In the genomic region with DNA sequence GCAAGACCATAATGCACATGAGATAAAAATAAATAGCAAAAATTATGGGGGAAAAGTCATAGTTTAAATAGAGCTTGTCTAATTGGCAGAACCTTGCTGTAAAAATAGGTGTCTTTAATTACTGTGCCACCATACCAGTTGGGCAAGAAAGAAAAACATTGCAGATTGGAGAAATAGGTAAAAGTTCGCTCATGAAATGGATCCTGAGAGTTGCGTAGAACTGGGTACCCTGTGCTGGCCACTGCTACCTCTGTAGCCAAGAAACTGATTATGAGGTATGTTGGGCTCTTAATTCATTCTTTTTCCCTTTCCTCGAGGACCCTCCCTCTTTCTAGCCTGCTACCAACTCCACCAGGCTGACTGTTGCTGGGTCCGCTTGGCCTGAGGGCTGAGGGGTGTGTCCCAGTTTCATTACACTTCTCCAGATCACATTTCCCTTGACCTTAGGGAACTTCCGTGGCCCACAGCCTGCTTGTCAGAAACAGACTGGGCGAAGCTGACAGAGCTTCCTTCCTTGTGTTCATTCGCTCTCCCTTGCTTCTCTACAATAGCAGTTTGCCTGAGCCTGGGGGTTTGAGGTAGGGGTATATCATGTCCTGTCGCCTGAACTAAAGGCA, we compare ENCODE assay signal across 9 mouse cellular contexts. TPM values are rescaled to one million over a fixed set of nuclear protein-coding genes. Genes with fewer than 3 reads are reported as not detected.
A peak's percentile ranks its signal among the peaks of the same experiment; 100 is the strongest.
DNase-seq lines count a peak whose midpoint lies in the region; ATAC-seq lines count a peak whose summit lies in the region.
"Had no signal": no experiment of that assay in that cellular context is flagged by ENCODE, and none has a peak within 500 bp of the region (broad histone marks: within the 10 kb centered on the region; RNA-seq: fewer than 3 reads in every experiment).

No protein-coding gene starts in this region.

- H3K9me3 ChIP-seq in hindbrain, embryonic 10.5 days = no peaks in the 10 kb centered on the region
- no peaks in the 10 kb centered on the region for H3K9me3 ChIP-seq in hindbrain, embryonic 14.5 days (ENCODE audit: control insufficient read depth, low read length)
- H3K9me3 ChIP-seq in heart, embryonic 10.5 days = no peaks in the 10 kb centered on the region; the same call in 1 of the 2 replicates
- no peaks in the 10 kb centered on the region for H3K9me3 ChIP-seq in limb, embryonic 10.5 days (replicated peaks)
- H3K9me3 ChIP-seq: midbrain, embryonic 12.5 days had no signal

- no peak overlapping the region for H3K9ac ChIP-seq in hindbrain, embryonic 14.5 days
- H3K9ac ChIP-seq: midbrain, embryonic 12.5 days had no signal

- no peaks in the 10 kb centered on the region for H3K36me3 ChIP-seq in hindbrain, embryonic 10.5 days
- no peaks in the 10 kb centered on the region for H3K36me3 ChIP-seq in hindbrain, embryonic 14.5 days (replicated peaks; ENCODE audit: control insufficient read depth, insufficient read depth)
- H3K36me3 ChIP-seq in heart, embryonic 10.5 days = no peaks in the 10 kb centered on the region
- no peaks in the 10 kb centered on the region for H3K36me3 ChIP-seq in limb, embryonic 10.5 days
- H3K36me3 ChIP-seq: midbrain, embryonic 12.5 days had no signal

- no peak for ATAC-seq in hindbrain, embryonic 14.5 days (ENCODE audit: low FRiP score)

- no peak overlapping the region for H3K4me2 ChIP-seq in hindbrain, embryonic 14.5 days (replicated peaks)
- H3K4me2 ChIP-seq: midbrain, embryonic 12.5 days had no signal

- no peak overlapping the region for H3K4me3 ChIP-seq in hindbrain, embryonic 10.5 days
- H3K4me3 ChIP-seq in hindbrain, embryonic 14.5 days (replicated peaks; ENCODE audit: low read length) = no peak overlapping the region
- no peak overlapping the region for H3K4me3 ChIP-seq in heart, embryonic 10.5 days
- 0 out of 2 replicates have a peak overlapping the region, but pooled peaks have one; percentile 10 for H3K4me3 ChIP-seq in limb, embryonic 10.5 days
- H3K4me3 ChIP-seq: midbrain, embryonic 12.5 days had no signal

- DNase-seq in hindbrain, embryonic 10.5 days (ENCODE audit: low spot score) = peak; percentile 26
- no peak for DNase-seq in hindbrain, embryonic 14.5 days (ENCODE audit: low spot score)
- no peak for DNase-seq in heart, embryonic 10.5 days (ENCODE audit: low spot score)
- peak; percentile 48 for DNase-seq in limb, embryonic 10.5 days (ENCODE audit: low spot score)
- peak; percentile 15 for DNase-seq in retina, embryonic 14.5 days (ENCODE audit: low spot score)
- DNase-seq in layer of hippocampus, adult 9-10 months (ENCODE audit: low spot score) = no peak
- no peak for DNase-seq in thymus, postnatal 14 days
- no peak for DNase-seq in thymus, postnatal 25 days

- peaks cover 13% of the 10 kb centered on the region for H3K4me1 ChIP-seq in hindbrain, embryonic 10.5 days (replicated peaks)
- no peaks in the 10 kb centered on the region for H3K4me1 ChIP-seq in hindbrain, embryonic 14.5 days (replicated peaks; ENCODE audit: control insufficient read depth, insufficient read depth, low read length)
- H3K4me1 ChIP-seq in heart, embryonic 10.5 days = peaks cover 13% of the 10 kb centered on the region
- peaks cover 19% of the 10 kb centered on the region for H3K4me1 ChIP-seq in limb, embryonic 10.5 days
- H3K4me1 ChIP-seq: midbrain, embryonic 12.5 days had no signal

- H3K27ac ChIP-seq in hindbrain, embryonic 10.5 days = peak overlapping the region; percentile 64; the same call in 1 of the 2 replicates
- no peak overlapping the region for H3K27ac ChIP-seq in hindbrain, embryonic 14.5 days
- H3K27ac ChIP-seq in heart, embryonic 10.5 days = 0 out of 2 replicates have a peak overlapping the region, but pooled peaks have one; percentile 10
- peak overlapping the region; percentile 56 for H3K27ac ChIP-seq in limb, embryonic 10.5 days
- H3K27ac ChIP-seq: midbrain, embryonic 12.5 days had no signal

- 31% methylated on average over 8 of the region's 8 CpGs for WGBS in hindbrain, embryonic 10.5 days
- 41% methylated on average over 8 of the region's 8 CpGs for WGBS in hindbrain, embryonic 14.5 days
- WGBS in heart, embryonic 10.5 days = 39% methylated on average over 8 of the region's 8 CpGs
- WGBS in limb, embryonic 10.5 days = 40% methylated on average over 8 of the region's 8 CpGs

- no peaks in the 10 kb centered on the region for H3K27me3 ChIP-seq in hindbrain, embryonic 10.5 days (ENCODE audit: insufficient read depth, poor library complexity, severe bottlenecking)
- H3K27me3 ChIP-seq in hindbrain, embryonic 14.5 days (ENCODE audit: control insufficient read depth, insufficient read depth, low read length) = no peaks in the 10 kb centered on the region
- no peaks in the 10 kb centered on the region for H3K27me3 ChIP-seq in heart, embryonic 10.5 days (ENCODE audit: insufficient read depth, poor library complexity, severe bottlenecking)
- no peaks in the 10 kb centered on the region for H3K27me3 ChIP-seq in limb, embryonic 10.5 days (ENCODE audit: low read depth, poor library complexity, severe bottlenecking)
- H3K27me3 ChIP-seq: midbrain, embryonic 12.5 days had no signal

RNA-seq across cellular contexts. Expression of a gene that starts 18.5 kb away (rescaled TPM):
- not detected in 2 replicates for polyA plus RNA-seq in hindbrain, embryonic 10.5 days (2016; fragmentation: Nextera tagmentation; extraction: Ambion mirVana)
- not detected in 2 replicates for polyA plus RNA-seq in hindbrain, embryonic 14.5 days (2014; fragmentation: Nextera tagmentation; extraction: Ambion mirVana)
- not detected in 2 replicates for polyA plus RNA-seq in heart, embryonic 10.5 days (2016; fragmentation: Nextera tagmentation; extraction: Ambion mirVana)
- not detected in 2 replicates for polyA plus RNA-seq in limb, embryonic 10.5 days (2016; fragmentation: Nextera tagmentation; extraction: Ambion mirVana)
- polyA plus RNA-seq: midbrain, embryonic 12.5 days had no signal

RNA-seq across cellular contexts. Expression of a gene that starts 22.8 kb away (rescaled TPM):
- polyA plus RNA-seq in hindbrain, embryonic 10.5 days (2016; fragmentation: Nextera tagmentation; extraction: Ambion mirVana) = not detected in 2 replicates
- polyA plus RNA-seq in hindbrain, embryonic 14.5 days (2014; fragmentation: Nextera tagmentation; extraction: Ambion mirVana) = not detected in 2 replicates
- polyA plus RNA-seq in heart, embryonic 10.5 days (2016; fragmentation: Nextera tagmentation; extraction: Ambion mirVana) = not detected in 2 replicates
- not detected in 2 replicates for polyA plus RNA-seq in limb, embryonic 10.5 days (2016; fragmentation: Nextera tagmentation; extraction: Ambion mirVana)
- polyA plus RNA-seq: midbrain, embryonic 12.5 days had no signal

RNA-seq across cellular contexts. Expression of a gene that starts 27.1 kb away (rescaled TPM):
- 10.0 and 16.1 TPM in 2 replicates for polyA plus RNA-seq in hindbrain, embryonic 10.5 days (2016; fragmentation: Nextera tagmentation; extraction: Ambion mirVana)
- polyA plus RNA-seq in hindbrain, embryonic 14.5 days (2014; fragmentation: Nextera tagmentation; extraction: Ambion mirVana) = 165 and 190 TPM in 2 replicates
- polyA plus RNA-seq in heart, embryonic 10.5 days (2016; fragmentation: Nextera tagmentation; extraction: Ambion mirVana) = 92.7 and 155 TPM in 2 replicates
- polyA plus RNA-seq in limb, embryonic 10.5 days (2016; fragmentation: Nextera tagmentation; extraction: Ambion mirVana) = 5.0 and 8.3 TPM in 2 replicates

RNA-seq across cellular contexts. Expression of a gene that starts 43.5 kb away (rescaled TPM):
- polyA plus RNA-seq in hindbrain, embryonic 10.5 days (2016; fragmentation: Nextera tagmentation; extraction: Ambion mirVana) = 100 and 106 TPM in 2 replicates
- polyA plus RNA-seq in hindbrain, embryonic 14.5 days (2014; fragmentation: Nextera tagmentation; extraction: Ambion mirVana) = 67.2 and 68.8 TPM in 2 replicates
- 72.3 and 86.4 TPM in 2 replicates for polyA plus RNA-seq in heart, embryonic 10.5 days (2016; fragmentation: Nextera tagmentation; extraction: Ambion mirVana)
- 190 and 236 TPM in 2 replicates for polyA plus RNA-seq in limb, embryonic 10.5 days (2016; fragmentation: Nextera tagmentation; extraction: Ambion mirVana)

RNA-seq across cellular contexts. Expression of a gene that starts 48.4 kb away (rescaled TPM):
- 0.46 and 0.99 TPM in 2 replicates for polyA plus RNA-seq in hindbrain, embryonic 10.5 days (2016; fragmentation: Nextera tagmentation; extraction: Ambion mirVana)
- 0.95 and 1.5 TPM in 2 replicates for polyA plus RNA-seq in hindbrain, embryonic 14.5 days (2014; fragmentation: Nextera tagmentation; extraction: Ambion mirVana)
- polyA plus RNA-seq in heart, embryonic 10.5 days (2016; fragmentation: Nextera tagmentation; extraction: Ambion mirVana) = 0.53 and 0.63 TPM in 2 replicates
- polyA plus RNA-seq in limb, embryonic 10.5 days (2016; fragmentation: Nextera tagmentation; extraction: Ambion mirVana) = 0.31 and 0.39 TPM in 2 replicates

Comparison
In these comparisons a context has a peak if more than half of its experiments do, and no peak if none do; other contexts are left out.
1. DNase-seq: peak in hindbrain, embryonic 10.5 days (single experiment), limb, embryonic 10.5 days (single experiment) and retina, embryonic 14.5 days (single experiment); none in hindbrain, embryonic 14.5 days (single experiment), heart, embryonic 10.5 days (single experiment), layer of hippocampus, adult 9-10 months (single experiment), thymus, postnatal 14 days (single experiment) and thymus, postnatal 25 days (single experiment).